Mouse (Mus musculus) thymus, adult 2 months (tissue): ENCODE measurements at regions not wholly inside any gene's neighbourhood (a gene's known extent, or its start where the extent isn't known, plus 50 kb on each side); places are given as distances from the start of the nearest gene placed in this dataset.

Experiments
- DNase-seq: peaks from one replicate; pipeline ENCODE4 v3.0.0; 2021
- H3K27ac ChIP-seq: fragments of 200-500 bp; 2 replicates; pipeline ENCODE4 v1.5.1; 2012; ENCODE audit warnings: low read length, control low read depth; ENCODE audit not compliant: control insufficient read depth, insufficient read depth
- H3K27me3 ChIP-seq: fragments of 200-500 bp; 2 replicates; pipeline ENCODE4 v1.6.1; 2012; ENCODE audit warnings: mild to moderate bottlenecking, low read length, moderate library complexity, mixed read lengths; ENCODE audit not compliant: control insufficient read depth, insufficient read depth
- H3K36me3 ChIP-seq: fragments of 200-500 bp; 2 replicates; pipeline ENCODE4 v1.6.1; 2012; ENCODE audit warnings: mild to moderate bottlenecking, low read length, moderate library complexity; ENCODE audit not compliant: control insufficient read depth, insufficient read depth
- H3K4me1 ChIP-seq: fragments of 200-500 bp; replicated peaks from 2 replicates; pipeline ENCODE4 v1.6.1; 2012; ENCODE audit warnings: low read length; ENCODE audit not compliant: control insufficient read depth, insufficient read depth
- H3K4me3 ChIP-seq: fragments of 200-500 bp; 2 replicates; pipeline ENCODE4 v1.5.1; 2012; ENCODE audit warnings: mild to moderate bottlenecking, low read length, control low read depth, moderate library complexity; ENCODE audit not compliant: control insufficient read depth, insufficient read depth
- CTCF ChIP-seq: fragments of 200-500 bp; IDR thresholded peaks from 2 replicates; pipeline ENCODE4 v1.5.1; 2012; ENCODE audit warnings: mild to moderate bottlenecking, control low read depth, low read length, moderate library complexity, borderline replicate concordance; ENCODE audit not compliant: control insufficient read depth, poor library complexity, insufficient read depth; ENCODE audit errors: extremely low read depth
- POLR2A ChIP-seq: fragments of 200-500 bp; IDR thresholded peaks from 2 replicates; pipeline ENCODE4 v1.6.1; 2012; ENCODE audit warnings: mild to moderate bottlenecking, low read length, control low read depth, moderate library complexity; ENCODE audit not compliant: control insufficient read depth, poor library complexity, insufficient read depth; ENCODE audit errors: extremely low read depth
- WGBS: fragments of 180-500 bp; shearing (Covaris S2); methylation state at CpG from one replicate; pipeline ENCODE4 v1.1.7; 2018; 5-methylcytosine and 5-hydroxymethylcytosine counted together

DNA sequence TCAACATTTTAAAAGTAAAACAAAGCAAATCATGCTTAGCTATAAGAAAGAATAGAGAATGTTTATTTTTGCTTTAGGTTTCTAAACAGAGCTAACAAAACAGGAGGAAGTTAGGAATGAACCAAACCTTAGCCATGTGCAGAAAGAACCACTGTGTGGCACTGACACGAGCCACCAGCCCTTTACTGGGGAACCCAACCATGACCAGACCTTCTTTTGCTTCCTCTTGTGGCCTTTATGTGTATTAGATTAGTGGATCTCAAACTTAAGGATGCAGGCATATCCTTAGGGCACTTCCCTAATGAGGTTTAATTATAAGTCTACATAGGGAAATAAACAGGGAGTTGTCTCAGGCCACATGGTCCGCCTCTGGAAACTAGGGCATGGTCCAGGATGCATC, 104.0 kb downstream of the Mtx3 start:
- H3K4me3 ChIP-seq: no peak overlapping the region
- WGBS: 56% methylated on average over 2 of the region's 2 CpGs
- no peak overlapping the region for H3K27ac ChIP-seq
- no peak for DNase-seq
- H3K27me3 ChIP-seq: no peaks in the 10 kb centered on the region
- TF ChIP-seq CTCF: no peak
- no peaks in the 10 kb centered on the region for H3K36me3 ChIP-seq
- no peaks in the 10 kb centered on the region for H3K4me1 ChIP-seq

GRCm38 (mm10) chr13:92960031-92960430, 115.5 kb downstream of the Mtx3 start:
- 76% methylated on average over 4 of the region's 4 CpGs for WGBS
- no peak overlapping the region for H3K27ac ChIP-seq
- no peaks in the 10 kb centered on the region for H3K27me3 ChIP-seq
- H3K4me1 ChIP-seq: no peaks in the 10 kb centered on the region; the same call in 1 of the 2 replicates
- no peak for DNase-seq
- H3K4me3 ChIP-seq: no peak overlapping the region
- no peak for TF ChIP-seq CTCF
- TF ChIP-seq POLR2A: no peak
- H3K36me3 ChIP-seq: no peaks in the 10 kb centered on the region

DNA sequence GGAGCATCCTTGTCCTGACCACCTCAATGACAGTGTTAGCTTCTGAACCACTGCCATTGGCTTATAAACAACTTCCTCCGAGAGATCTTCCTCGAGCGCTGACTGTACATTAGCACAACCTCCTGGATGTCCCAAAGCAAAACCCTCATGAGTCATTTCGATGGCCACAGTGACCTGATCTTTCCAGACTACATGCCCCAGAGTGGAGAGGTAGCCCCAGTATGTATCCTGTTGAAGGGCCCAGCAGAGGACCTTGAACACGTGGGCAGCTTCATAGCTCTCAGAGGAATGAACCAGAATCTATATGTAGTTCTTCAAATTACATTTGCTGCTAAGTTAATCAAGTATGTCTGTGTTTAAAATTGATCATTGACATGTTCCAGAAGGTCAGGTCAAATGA, 118.1 kb downstream of the Mtx3 start:
- Histone ChIP-seq H3K4me1 (no peaks in the 10 kb centered on the region; the same call in 1 of the 2 replicates), H3K4me3 (no peak overlapping the region), H3K36me3 (no peaks in the 10 kb centered on the region), H3K27me3 (no peaks in the 10 kb centered on the region), H3K27ac (no peak overlapping the region)
- DNase-seq: no peak
- 91% methylated on average over 5 of the region's 5 CpGs for WGBS
- TF ChIP-seq POLR2A (no peak), CTCF (no peak)

DNA sequence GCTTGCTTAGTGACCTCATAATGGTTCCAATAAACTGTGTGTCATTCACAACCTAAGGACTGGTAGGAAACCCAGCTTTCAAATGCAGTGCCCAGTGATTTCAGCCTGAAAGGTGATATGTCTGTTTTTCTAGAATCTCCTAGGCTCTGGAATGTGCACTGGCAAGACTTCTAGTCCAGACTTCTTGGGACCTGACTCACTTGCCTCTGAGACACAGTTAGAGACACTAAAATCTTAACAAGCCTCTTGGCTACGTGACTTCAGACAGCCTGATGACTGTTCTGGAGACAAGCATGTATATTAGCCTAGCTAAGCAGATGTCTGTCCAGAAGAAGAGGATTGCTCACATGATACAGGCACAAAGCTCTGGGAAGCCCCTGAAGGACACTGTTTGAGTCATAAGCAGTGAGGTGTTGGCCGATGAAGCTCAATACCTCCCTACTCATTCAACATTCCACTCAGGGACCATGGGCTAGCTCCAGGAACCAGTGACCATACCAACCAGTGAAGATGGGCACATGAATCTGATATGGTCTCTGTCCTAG, 118.9 kb downstream of the Mtx3 start:
- H3K4me1 ChIP-seq: no peaks in the 10 kb centered on the region; the same call in 1 of the 2 replicates
- TF ChIP-seq POLR2A (no peak), CTCF (no peak)
- DNase-seq: no peak
- H3K4me3 ChIP-seq: no peak overlapping the region
- no peaks in the 10 kb centered on the region for H3K27me3 ChIP-seq
- H3K36me3 ChIP-seq: no peaks in the 10 kb centered on the region
- H3K27ac ChIP-seq: no peak overlapping the region
- WGBS: 88% methylated on average over 2 of the region's 2 CpGs

DNA sequence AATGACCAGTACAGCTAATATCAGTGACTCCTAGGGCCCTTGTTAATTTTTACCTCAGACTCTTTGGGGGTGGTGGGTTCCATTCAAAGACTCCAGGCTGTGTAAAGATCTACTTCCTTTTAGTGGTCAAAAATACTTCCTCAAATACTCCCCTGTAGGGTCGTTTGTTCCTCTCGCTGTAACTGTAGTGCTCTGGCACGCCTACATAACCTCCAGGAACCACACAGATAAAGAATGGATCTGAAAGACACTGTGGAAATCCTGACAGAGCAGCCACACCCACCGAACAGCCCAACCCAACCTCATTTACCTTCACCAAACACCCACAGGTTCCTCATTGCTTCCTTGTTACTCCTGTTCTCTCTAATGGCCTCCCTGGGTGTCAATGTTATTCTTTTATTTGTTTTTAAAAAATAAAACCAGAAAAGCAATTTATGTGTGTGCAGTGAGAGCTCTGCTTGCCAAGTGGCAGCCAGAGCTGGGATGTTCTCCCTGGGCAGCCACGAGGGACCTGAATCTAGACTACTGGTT, 119.7 kb downstream of the Mtx3 start:
- H3K27me3 ChIP-seq: no peaks in the 10 kb centered on the region
- DNase-seq: no peak
- TF ChIP-seq CTCF: no peak
- no peak for TF ChIP-seq POLR2A
- 17% methylated on average over 5 of the region's 5 CpGs for WGBS
- H3K4me3 ChIP-seq: no peak overlapping the region
- no peaks in the 10 kb centered on the region for H3K36me3 ChIP-seq
- no peaks in the 10 kb centered on the region; the same call in 1 of the 2 replicates for H3K4me1 ChIP-seq
- no peak overlapping the region for H3K27ac ChIP-seq

- Histone ChIP-seq H3K27me3 (no peaks in the 10 kb centered on the region), H3K4me3 (no peak overlapping the region), H3K36me3 (no peaks in the 10 kb centered on the region), H3K4me1 (no peaks in the 10 kb centered on the region; the same call in 1 of the 2 replicates), H3K27ac (no peak overlapping the region)
- no peak for TF ChIP-seq POLR2A
- no peak for TF ChIP-seq CTCF
- WGBS: 81% methylated on average over 1 of the region's 1 CpGs
- no peak for DNase-seq
Measured at GRCm38 (mm10) chr13:92967025-92967610, 122.6 kb downstream of the Mtx3 start.
